Mouse (Mus musculus): ENCODE measurements around the gene Ccdc33. TPM values are rescaled to one million over a fixed set of nuclear protein-coding genes. Genes with fewer than 3 reads are reported as not detected.

Ccdc33 gene
- polyA plus RNA-seq, 1 experiment from 2014 or later = 1.3 TPM

- H3K9me3 ChIP-seq (replicated peaks) = no peaks in the 10 kb centered on the region
- no peak overlapping the region for H3K9ac ChIP-seq
- H3K27ac ChIP-seq (replicated peaks) = no peak overlapping the region; the same call in 1 of the 2 replicates
- no peak overlapping the region for H3K4me3 ChIP-seq (replicated peaks)
- no peak overlapping the region for H3K4me2 ChIP-seq (replicated peaks)
- ATAC-seq (ENCODE audit: insufficient number of reproducible peaks, low FRiP score, low TSS enrichment, low read depth) = peak; percentile 63
- H3K4me1 ChIP-seq = peaks cover 25% of the 10 kb centered on the region
- no peaks in the 10 kb centered on the region for H3K36me3 ChIP-seq
- 17% methylated on average over 4 of the region's 4 CpGs for WGBS
- H3K27me3 ChIP-seq = no peaks in the 10 kb centered on the region
Observed at GRCm38 (mm10) chr9:58091623-58092425, 26.8 kb downstream of the Ccdc33 start.

DNA sequence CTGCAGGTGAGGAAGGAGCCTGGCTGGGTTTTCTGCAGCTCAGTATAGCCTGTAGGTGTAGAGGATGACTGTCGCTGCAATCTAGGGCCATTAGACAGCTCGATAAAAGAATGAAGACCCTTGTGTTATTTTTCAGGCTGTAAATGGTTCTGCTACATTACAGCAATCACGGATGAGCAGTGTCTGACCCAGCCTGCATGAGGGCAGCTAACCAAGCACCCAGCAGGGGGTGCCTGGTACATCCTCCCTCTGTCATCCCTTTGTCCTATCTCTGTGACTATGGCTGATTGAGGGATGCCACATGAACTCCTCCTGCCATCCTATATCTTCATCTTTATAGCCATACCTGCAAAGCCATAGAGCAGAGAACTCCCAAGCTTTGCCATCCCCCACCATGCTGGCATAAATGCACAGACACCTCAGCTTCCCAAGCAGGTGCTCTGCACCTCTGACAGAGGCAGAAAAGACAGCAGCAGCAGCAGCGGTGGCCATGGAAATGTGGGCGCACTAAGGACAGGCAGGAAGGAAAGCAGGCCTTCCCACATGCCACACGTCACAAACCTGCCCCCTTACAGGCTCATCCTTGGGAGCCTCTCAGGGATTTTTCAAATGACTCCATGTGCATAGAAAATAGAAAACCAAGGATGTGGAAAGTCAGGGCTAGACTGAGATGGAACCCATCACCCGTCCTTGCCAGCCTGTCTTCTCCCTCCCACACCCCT is 31.2 kb downstream of the Ccdc33 start:
- Histone ChIP-seq H3K4me2 (replicated peaks) (no peak overlapping the region), H3K9ac (no peak overlapping the region), H3K9me3 (replicated peaks) (no peaks in the 10 kb centered on the region), H3K27ac (replicated peaks) (no peak overlapping the region), H3K36me3 (no peaks in the 10 kb centered on the region), H3K27me3 (0 out of 2 replicates have a peak, but pooled peaks cover 3% of the 10 kb centered on the region), H3K4me3 (replicated peaks) (no peak overlapping the region), H3K4me1 (peaks cover 37% of the 10 kb centered on the region)
- 59% methylated on average over 7 of the region's 7 CpGs for WGBS
- ATAC-seq (ENCODE audit: insufficient number of reproducible peaks, low FRiP score, low TSS enrichment, low read depth) = no peak

GRCm38 (mm10) chr9:58086861-58087260 is 31.8 kb downstream of the Ccdc33 start:
- H3K4me2 ChIP-seq (replicated peaks) = no peak overlapping the region
- no peaks in the 10 kb centered on the region for H3K9me3 ChIP-seq (replicated peaks)
- WGBS = 37% methylated on average over 7 of the region's 7 CpGs
- no peaks in the 10 kb centered on the region for H3K36me3 ChIP-seq
- no peak for ATAC-seq (ENCODE audit: insufficient number of reproducible peaks, low FRiP score, low TSS enrichment, low read depth)
- no peak overlapping the region for H3K27ac ChIP-seq (replicated peaks)
- 0 out of 2 replicates have a peak, but pooled peaks cover 3% of the 10 kb centered on the region for H3K27me3 ChIP-seq
- peaks cover 31% of the 10 kb centered on the region for H3K4me1 ChIP-seq
- H3K4me3 ChIP-seq (replicated peaks) = no peak overlapping the region
- no peak overlapping the region for H3K9ac ChIP-seq

DNA sequence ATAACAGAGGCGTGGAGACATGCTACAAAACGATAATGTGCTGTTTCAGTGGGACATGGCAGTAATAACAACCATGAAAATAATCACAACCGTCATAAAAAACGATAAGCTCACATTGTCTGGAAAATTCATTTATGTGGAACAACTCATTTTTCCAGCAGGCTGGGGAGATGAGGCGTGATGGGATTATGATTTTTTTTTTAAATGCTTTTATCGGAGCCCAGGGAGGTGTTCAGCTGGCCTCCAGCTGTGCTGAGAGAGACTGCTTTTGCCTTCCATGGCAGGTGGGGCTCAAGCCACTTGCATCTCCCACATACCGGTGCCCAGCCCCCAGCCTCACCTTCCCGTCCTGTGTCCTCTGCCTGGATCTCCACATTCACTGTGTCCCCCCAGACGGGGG is 32.4 kb downstream of the Ccdc33 start:
- no peak for ATAC-seq (ENCODE audit: insufficient number of reproducible peaks, low FRiP score, low TSS enrichment, low read depth)
- peaks cover 25% of the 10 kb centered on the region for H3K4me1 ChIP-seq

GRCm38 (mm10) chr9:58085074-58085473 is 33.5 kb downstream of the Ccdc33 start:
- WGBS = 17% methylated on average over 2 of the region's 2 CpGs
- 0 out of 2 replicates have a peak, but pooled peaks cover 3% of the 10 kb centered on the region for H3K27me3 ChIP-seq
- H3K9me3 ChIP-seq (replicated peaks) = no peaks in the 10 kb centered on the region

More for the DNA sequence above, 32.4 kb downstream of the Ccdc33 start:
- 17% methylated on average over 9 of the region's 9 CpGs for WGBS
- Histone ChIP-seq H3K9ac (no peak overlapping the region), H3K4me2 (replicated peaks) (no peak overlapping the region), H3K36me3 (no peaks in the 10 kb centered on the region), H3K9me3 (replicated peaks) (no peaks in the 10 kb centered on the region), H3K4me3 (replicated peaks) (no peak overlapping the region), H3K27ac (replicated peaks) (no peak overlapping the region), H3K27me3 (0 out of 2 replicates have a peak, but pooled peaks cover 3% of the 10 kb centered on the region)

GRCm38 (mm10) chr9:58084586-58084985 is 34.0 kb downstream of the Ccdc33 start:
- no peak for ATAC-seq (ENCODE audit: insufficient number of reproducible peaks, low FRiP score, low TSS enrichment, low read depth)
- Histone ChIP-seq H3K27ac (replicated peaks) (no peak overlapping the region), H3K36me3 (no peaks in the 10 kb centered on the region), H3K9ac (no peak overlapping the region), H3K4me3 (replicated peaks) (no peak overlapping the region), H3K27me3 (0 out of 2 replicates have a peak, but pooled peaks cover 3% of the 10 kb centered on the region), H3K4me2 (replicated peaks) (no peak overlapping the region), H3K4me1 (peaks cover 20% of the 10 kb centered on the region), H3K9me3 (replicated peaks) (no peaks in the 10 kb centered on the region)
- 20% methylated on average over 8 of the region's 8 CpGs for WGBS

More at GRCm38 (mm10) chr9:58085074-58085473, 33.5 kb downstream of the Ccdc33 start:
- Histone ChIP-seq H3K27ac (replicated peaks) (no peak overlapping the region), H3K4me1 (peaks cover 20% of the 10 kb centered on the region), H3K4me3 (replicated peaks) (no peak overlapping the region), H3K9ac (no peak overlapping the region), H3K4me2 (replicated peaks) (no peak overlapping the region), H3K36me3 (no peaks in the 10 kb centered on the region)
- no peak for ATAC-seq (ENCODE audit: insufficient number of reproducible peaks, low FRiP score, low TSS enrichment, low read depth)

GRCm38 (mm10) chr9:58074561-58074960 is 44.1 kb downstream of the Ccdc33 start:
- no peak for ATAC-seq (ENCODE audit: insufficient number of reproducible peaks, low FRiP score, low TSS enrichment, low read depth)
- 37% methylated on average over 3 of the region's 3 CpGs for WGBS
- no peaks in the 10 kb centered on the region for H3K36me3 ChIP-seq

GRCm38 (mm10) chr9:58067546-58067945 is 51.1 kb downstream of the Ccdc33 start:
- no peak overlapping the region for H3K9ac ChIP-seq
- no peaks in the 10 kb centered on the region for H3K9me3 ChIP-seq (replicated peaks)
- no peaks in the 10 kb centered on the region for H3K27me3 ChIP-seq
- ATAC-seq (ENCODE audit: insufficient number of reproducible peaks, low FRiP score, low TSS enrichment, low read depth) = no peak
- H3K36me3 ChIP-seq = no peaks in the 10 kb centered on the region
- WGBS = 83% methylated on average over 3 of the region's 3 CpGs
- H3K4me3 ChIP-seq (replicated peaks) = no peak overlapping the region
- peaks cover 7% of the 10 kb centered on the region; the same call in 1 of the 2 replicates for H3K4me1 ChIP-seq
- H3K4me2 ChIP-seq (replicated peaks) = no peak overlapping the region
- no peak overlapping the region for H3K27ac ChIP-seq (replicated peaks)

More at GRCm38 (mm10) chr9:58074561-58074960, 44.1 kb downstream of the Ccdc33 start:
- no peak overlapping the region for H3K9ac ChIP-seq
- no peak overlapping the region for H3K27ac ChIP-seq (replicated peaks)
- H3K9me3 ChIP-seq (replicated peaks) = no peaks in the 10 kb centered on the region
- no peak overlapping the region for H3K4me2 ChIP-seq (replicated peaks)
- no peaks in the 10 kb centered on the region for H3K27me3 ChIP-seq
- no peak overlapping the region for H3K4me3 ChIP-seq (replicated peaks)
- no peaks in the 10 kb centered on the region for H3K4me1 ChIP-seq

GRCm38 (mm10) chr9:58066731-58067095 is 51.9 kb downstream of the Ccdc33 start:
- H3K4me2 ChIP-seq (replicated peaks) = no peak overlapping the region
- no peak overlapping the region for H3K4me3 ChIP-seq (replicated peaks)
- H3K27ac ChIP-seq (replicated peaks) = no peak overlapping the region
- no peak for ATAC-seq (ENCODE audit: insufficient number of reproducible peaks, low FRiP score, low TSS enrichment, low read depth)
- H3K36me3 ChIP-seq = no peaks in the 10 kb centered on the region
- peaks cover 4% of the 10 kb centered on the region for H3K27me3 ChIP-seq
- H3K4me1 ChIP-seq = peaks cover 7% of the 10 kb centered on the region; the same call in 1 of the 2 replicates
- WGBS = 47% methylated on average over 6 of the region's 6 CpGs
- H3K9ac ChIP-seq = no peak overlapping the region
- no peaks in the 10 kb centered on the region for H3K9me3 ChIP-seq (replicated peaks)

GRCm38 (mm10) chr9:58065977-58066730 is 52.5 kb downstream of the Ccdc33 start:
- Histone ChIP-seq H3K27me3 (peaks cover 9% of the 10 kb centered on the region), H3K4me3 (replicated peaks) (no peak overlapping the region), H3K9me3 (replicated peaks) (no peaks in the 10 kb centered on the region), H3K4me2 (replicated peaks) (no peak overlapping the region), H3K9ac (no peak overlapping the region), H3K4me1 (peaks cover 9% of the 10 kb centered on the region), H3K36me3 (no peaks in the 10 kb centered on the region), H3K27ac (replicated peaks) (no peak overlapping the region)
- ATAC-seq (ENCODE audit: insufficient number of reproducible peaks, low FRiP score, low TSS enrichment, low read depth) = no peak
- 66% methylated on average over 6 of the region's 6 CpGs for WGBS

- Histone ChIP-seq H3K27me3 (peaks cover 11% of the 10 kb centered on the region), H3K4me2 (replicated peaks) (no peak overlapping the region), H3K4me1 (peaks cover 15% of the 10 kb centered on the region), H3K9ac (no peak overlapping the region), H3K4me3 (replicated peaks) (no peak overlapping the region), H3K9me3 (replicated peaks) (no peaks in the 10 kb centered on the region), H3K27ac (replicated peaks) (no peak overlapping the region), H3K36me3 (no peaks in the 10 kb centered on the region)
- 24% methylated on average over 6 of the region's 6 CpGs for WGBS
- no peak for ATAC-seq (ENCODE audit: insufficient number of reproducible peaks, low FRiP score, low TSS enrichment, low read depth)
Observed at GRCm38 (mm10) chr9:58065532-58065931, 53.1 kb downstream of the Ccdc33 start.

All from embryonic facial prominence, embryonic 15.5 days (tissue).